Mouse (Mus musculus) cortical plate, adult 2 months (tissue): ENCODE measurements around the gene Frmpd3.

Experiments
- CTCF ChIP-seq: fragments of 200-500 bp; IDR thresholded peaks from 2 replicates; pipeline ENCODE4 v1.5.1; 2011; ENCODE audit warnings: mild to moderate bottlenecking, control low read depth, low read length; ENCODE audit not compliant: insufficient read depth; ENCODE audit errors: extremely low read depth
- POLR2A ChIP-seq: fragments of 200-500 bp; IDR thresholded peaks from 2 replicates; pipeline ENCODE4 v1.6.1; 2011; ENCODE audit warnings: mild to moderate bottlenecking, low read length, control low read depth; ENCODE audit not compliant: insufficient read depth; ENCODE audit errors: extremely low read depth

DNA sequence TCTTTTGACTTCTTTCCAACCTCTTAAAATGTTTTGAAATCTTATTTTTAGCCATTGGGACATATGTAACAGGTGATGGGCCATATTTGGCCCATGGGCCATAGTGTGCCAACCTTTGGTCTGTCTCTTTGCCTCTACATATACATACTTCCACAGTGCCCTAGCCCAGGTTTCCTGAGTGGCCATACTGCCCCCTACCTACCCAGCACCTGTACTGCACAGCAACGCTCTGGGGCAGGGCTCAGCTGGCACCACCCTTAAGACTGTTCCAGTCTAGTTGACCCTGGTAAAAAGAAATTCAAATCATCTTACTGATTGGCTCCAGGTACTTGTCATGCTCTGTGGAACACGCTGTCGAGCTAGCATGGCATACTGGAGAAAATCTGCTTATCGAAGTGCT lies 60.8 kb downstream of the Frmpd3 start:
- no peak for TF ChIP-seq POLR2A
- peak; percentile 38 for TF ChIP-seq CTCF
